Mouse (Mus musculus) gastrocnemius, postnatal 14 days (tissue): Measurements from ENCODE around the gene Slc10a4. TPM values are rescaled to one million over a fixed set of nuclear protein-coding genes. Genes with fewer than 3 reads are reported as not detected.
A peak's percentile ranks its signal among the peaks of the same experiment; 100 is the strongest.
"Not testable (repeated sequence)": the region's sequence is repeated elsewhere in the genome, so short reads cannot be mapped to it uniquely, and the experiment has no call there.

ENCODE experiments used
- DNase-seq: peaks from one replicate; pipeline ENCODE4 v3.0.0; 2021; ENCODE audit warnings: mixed read lengths
- intact Hi-C: fragments of 180-260 bp; cut with DNase I; formaldehyde crosslinking; loops from one replicate; pipeline ENCODE4 v1.15.1; 2025; ENCODE audit warnings: low total_unique reads
- long read RNA-seq, 2 experiments: library from polyadenylated mRNA; stranded (forward); transcript quantifications; one replicate each; pipeline ENCODE4 v2.0.0; 2021
- total RNA-seq, 2 experiments: library from RNA; stranded (reverse); gene quantifications; 2 replicates each; pipeline ENCODE4 v1.2.3; 2021

The Slc10a4 gene
- total RNA-seq: not detected
- long read RNA-seq, experiment 1: 0 reads
- long read RNA-seq, experiment 2: 0 reads

DNA sequence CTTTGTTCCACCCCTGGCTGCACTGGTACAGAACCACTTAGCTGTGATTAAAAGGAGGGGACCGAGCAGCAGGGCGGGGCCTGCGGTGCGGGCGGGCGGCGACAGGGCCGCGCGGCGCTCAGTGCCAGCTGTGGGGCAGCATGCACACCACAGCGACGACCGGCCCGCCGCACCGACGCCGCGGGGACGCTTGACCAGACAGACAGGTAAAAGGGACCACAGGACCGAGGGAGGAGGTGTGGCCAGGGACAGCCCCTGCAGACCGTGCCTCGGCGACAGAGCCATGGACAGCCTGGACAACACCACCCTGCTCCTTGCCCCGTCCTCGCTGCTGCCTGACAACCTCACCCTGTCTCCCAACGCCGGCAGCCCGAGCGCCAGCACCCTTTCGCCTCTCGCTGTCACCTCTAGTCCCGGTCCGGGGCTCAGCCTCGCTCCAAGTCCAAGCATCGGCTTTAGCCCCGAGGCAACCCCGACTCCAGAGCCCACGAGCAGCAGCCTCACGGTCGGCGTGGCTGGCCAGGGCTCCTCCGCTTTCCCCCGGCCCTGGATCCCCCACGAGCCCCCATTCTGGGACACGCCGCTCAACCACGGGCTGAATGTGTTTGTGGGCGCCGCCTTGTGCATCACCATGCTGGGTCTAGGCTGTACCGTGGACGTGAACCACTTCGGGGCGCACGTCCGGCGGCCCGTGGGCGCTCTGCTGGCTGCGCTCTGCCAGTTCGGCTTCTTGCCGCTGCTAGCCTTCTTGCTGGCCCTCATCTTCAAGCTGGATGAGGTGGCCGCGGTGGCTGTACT, at the start of gene Slc10a4:
Gene Slc10a4 (plus strand): TSS at position 100 of the 798 bp plus-strand sequence.
- intact Hi-C loops: no loop called here
- DNase-seq: peak; percentile 16

DNA sequence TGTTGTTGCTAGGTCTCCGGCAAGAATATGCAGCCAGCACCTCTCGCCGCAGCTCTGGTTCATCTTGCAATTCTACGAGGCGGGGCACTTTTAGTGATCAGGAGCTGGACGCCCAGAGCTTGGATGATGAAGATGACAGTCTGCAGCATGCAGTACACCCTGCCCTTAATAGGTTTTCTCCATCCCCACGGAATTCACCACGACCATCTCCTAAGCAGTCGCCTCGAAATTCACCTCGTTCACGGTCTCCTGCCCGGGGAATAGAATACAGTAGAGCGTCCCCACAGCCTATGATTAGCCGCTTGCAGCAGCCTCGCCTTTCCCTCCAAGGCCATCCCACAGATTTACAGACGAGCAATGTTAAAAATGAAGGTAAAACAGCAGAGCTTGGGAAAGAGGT, 49.4 kb upstream of the Slc10a4 start:
- intact Hi-C loops: loop anchor here (5.0 kb wide), 1 partner anchor 60 kb away; no protein-coding TSS in a partner anchor
- DNase-seq: no peak

DNA sequence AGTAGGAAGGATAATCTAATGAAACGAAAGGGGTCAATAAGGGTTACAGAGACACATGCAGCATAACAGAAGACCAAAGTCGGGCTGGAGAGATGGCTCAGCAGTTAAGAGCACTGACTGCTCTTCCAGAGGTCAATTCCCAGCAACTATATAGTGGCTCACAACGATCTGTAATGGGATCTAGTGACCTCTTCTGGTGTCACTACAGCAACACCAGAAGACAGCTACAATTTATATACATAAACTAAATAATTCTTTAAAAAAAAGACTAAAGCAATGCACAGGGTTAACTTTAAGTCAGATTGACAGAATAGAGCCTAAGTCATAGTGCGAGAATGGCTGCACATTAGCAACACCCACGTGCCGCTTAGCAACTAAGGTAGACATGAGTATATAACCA, 46.6 kb upstream of the Slc10a4 start:
- intact Hi-C loops: no loop called here
- DNase-seq: no peak

- no peak for DNase-seq
- intact Hi-C loops: no loop called here
These were observed 41.0 kb upstream of the Slc10a4 start for GRCm38 (mm10) chr5:72965706-72966105.

DNA sequence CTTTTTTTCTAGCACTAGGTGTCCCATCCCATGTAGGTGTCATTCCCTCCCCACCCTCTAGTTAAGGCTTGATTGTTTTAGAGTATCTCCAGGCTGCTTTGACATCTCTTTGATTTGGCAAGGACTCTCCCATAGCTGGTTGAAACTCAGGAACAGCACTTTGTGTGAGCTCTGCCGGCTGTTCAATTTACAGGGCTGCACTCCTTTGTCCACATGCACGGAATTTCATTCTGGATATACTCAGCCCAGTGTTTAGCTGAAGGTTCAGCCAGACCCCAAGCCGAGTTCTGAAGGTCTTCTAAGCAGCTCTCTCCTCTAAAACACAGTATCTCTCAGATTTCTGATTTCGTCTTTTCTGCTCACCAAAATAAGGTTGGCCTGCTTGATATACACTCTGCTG, 34.2 kb upstream of the Slc10a4 start:
- intact Hi-C loops: loop anchor here (10.0 kb wide), 1 partner anchor 62 kb away; no protein-coding TSS in a partner anchor

DNA sequence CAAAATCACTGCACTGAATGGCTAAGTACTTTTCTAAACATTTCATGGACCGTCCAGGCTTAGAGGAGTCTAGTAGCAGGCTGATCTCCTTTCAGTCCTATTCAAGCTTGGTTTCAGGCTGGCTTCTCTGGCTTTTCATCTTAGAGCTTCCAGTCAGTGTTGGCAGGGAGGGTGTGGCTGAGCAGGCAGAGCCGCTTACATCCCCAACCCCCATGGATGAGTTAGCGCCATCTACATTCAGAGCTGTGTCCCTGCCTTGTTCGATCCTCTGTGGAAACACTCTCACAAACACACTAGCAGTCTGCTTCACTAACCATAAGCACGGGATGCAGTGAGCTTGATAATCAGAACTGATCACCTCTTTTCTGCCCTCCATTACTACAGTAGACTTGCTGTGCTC, 33.7 kb upstream of the Slc10a4 start:
- no peak for DNase-seq
- intact Hi-C loops: loop anchor here (10.0 kb wide), 1 partner anchor 62 kb away; no protein-coding TSS in a partner anchor

More for the DNA sequence above, 34.2 kb upstream of the Slc10a4 start:
- DNase-seq: no peak

DNA sequence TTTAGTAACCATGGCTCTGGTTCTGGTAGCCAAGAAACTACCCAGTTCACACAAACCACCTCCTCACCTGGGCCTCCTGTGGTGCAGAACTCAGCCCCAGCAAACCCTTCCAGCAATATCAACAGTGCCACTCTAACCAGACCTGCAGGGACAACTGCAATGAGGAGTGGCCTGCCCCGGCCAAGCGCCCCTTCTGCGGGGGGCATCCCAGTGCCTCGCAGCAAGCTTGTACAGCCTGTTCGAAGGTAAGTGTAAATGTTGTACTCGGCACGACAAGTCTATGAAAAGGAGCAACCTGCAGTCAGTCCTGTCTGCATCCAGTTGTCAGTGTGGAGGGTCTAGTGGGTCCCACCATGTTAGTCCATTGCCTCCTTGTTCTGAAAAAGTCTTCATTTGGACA, 32.1 kb upstream of the Slc10a4 start, which contains the start of gene Gm10135:
Gene Gm10135 (minus strand): TSS at position 101 of the 400 bp plus-strand sequence.
- intact Hi-C loops: loop anchor here (10.0 kb wide), 1 partner anchor 60 kb away; no protein-coding TSS in a partner anchor
- DNase-seq: no peak

DNA sequence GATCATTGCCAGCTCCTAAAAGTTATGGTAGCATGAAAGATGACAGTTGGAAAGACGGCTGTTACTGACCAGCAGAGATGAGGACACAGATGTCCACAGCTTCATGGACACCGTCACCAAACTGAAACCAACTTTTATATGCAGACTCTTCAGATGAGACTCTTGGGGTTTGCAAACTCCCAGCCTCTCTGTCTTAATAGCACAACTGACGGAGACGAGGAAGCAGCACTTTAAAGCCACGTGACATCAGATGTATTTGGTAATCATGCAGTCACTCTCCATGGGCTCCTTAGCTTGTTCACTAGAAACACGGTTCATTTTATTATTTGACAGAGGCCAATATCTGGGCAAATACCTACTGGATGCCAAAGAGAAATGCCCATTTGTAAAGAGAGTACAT, 30.7 kb upstream of the Slc10a4 start:
- intact Hi-C loops: loop anchor here (10.0 kb wide), 1 partner anchor 59 kb away; no protein-coding TSS in a partner anchor
- DNase-seq: no peak

DNA sequence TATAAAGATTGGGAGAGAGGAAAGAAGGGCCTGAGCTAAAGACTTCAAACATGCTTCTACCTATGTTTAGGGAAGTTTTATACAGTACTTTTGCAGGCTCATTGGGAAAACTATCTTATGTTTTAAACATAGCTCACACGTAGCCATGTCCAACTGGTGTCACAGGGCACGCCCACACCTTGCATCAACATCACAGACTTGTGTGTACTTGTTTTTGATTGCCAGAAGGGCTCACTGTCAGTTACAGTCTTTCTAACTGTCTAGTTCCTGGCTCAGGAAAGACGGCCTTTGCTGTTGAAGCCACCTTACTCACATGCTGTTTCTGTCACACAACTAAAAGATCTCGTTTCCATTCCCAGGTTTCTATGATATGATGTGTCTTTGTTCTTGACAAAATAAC, 30.1 kb upstream of the Slc10a4 start:
- DNase-seq: no peak
- intact Hi-C loops: loop anchor here (10.0 kb wide), 1 partner anchor 58 kb away; no protein-coding TSS in a partner anchor

DNA sequence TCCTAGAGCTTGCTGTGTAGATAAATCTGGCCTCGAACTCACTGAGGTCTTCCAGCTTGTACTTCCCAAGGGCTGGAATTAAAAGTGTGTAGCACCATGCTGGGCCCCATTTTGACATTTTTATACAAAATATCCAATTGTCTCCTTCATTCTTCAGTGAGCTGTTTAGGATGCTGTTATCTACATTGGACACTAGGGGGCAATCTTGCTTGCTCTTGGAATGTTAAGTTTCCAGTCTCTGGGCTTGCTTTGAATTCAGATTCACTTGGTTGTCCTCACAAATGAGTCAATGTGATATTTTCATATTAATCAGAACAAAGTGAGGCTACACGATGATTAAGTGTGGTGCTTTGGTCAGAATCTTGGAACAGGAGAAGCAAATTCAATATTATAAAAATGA, 22.6 kb upstream of the Slc10a4 start:
- intact Hi-C loops: no loop called here
- no peak for DNase-seq

GRCm38 (mm10) chr5:72987786-72988185, 18.9 kb upstream of the Slc10a4 start:
- intact Hi-C loops: loop anchor here (5.0 kb wide), 2 partner anchors 80 to 395 kb away; no protein-coding TSS in a partner anchor

GRCm38 (mm10) chr5:72989756-72990155, 16.9 kb upstream of the Slc10a4 start:
- no peak for DNase-seq
- intact Hi-C loops: loop anchor here (5.0 kb wide), 2 partner anchors 78 to 393 kb away; no protein-coding TSS in a partner anchor

More at GRCm38 (mm10) chr5:72987786-72988185, 18.9 kb upstream of the Slc10a4 start:
- DNase-seq: no peak

- DNase-seq: no peak
- intact Hi-C loops: no loop called here
These were observed 14.2 kb upstream of the Slc10a4 start for GRCm38 (mm10) chr5:72992474-72992873.

DNA sequence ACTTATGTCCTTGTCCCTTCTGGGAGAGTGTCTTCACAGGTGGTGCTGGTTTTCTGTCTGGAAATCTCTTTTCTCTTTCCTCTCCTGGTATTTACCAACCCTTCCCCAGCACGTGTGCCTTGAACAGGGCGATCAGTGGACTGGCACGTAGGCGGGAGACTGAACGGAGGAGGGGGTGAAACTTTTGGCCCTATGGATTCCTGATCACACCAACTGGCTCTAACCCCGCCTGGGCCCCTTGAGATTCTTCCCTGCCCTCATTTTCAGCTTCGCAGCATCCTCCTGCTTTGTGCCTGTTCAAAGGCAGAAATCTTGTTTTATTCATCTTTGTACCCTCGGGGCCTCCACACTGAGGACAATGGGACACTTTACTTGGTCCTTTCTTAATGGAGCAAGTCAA, 12.3 kb upstream of the Slc10a4 start:
- intact Hi-C loops: no loop called here
- DNase-seq: no peak

- intact Hi-C loops: no loop called here
- DNase-seq: no peak
These were observed 11.8 kb upstream of the Slc10a4 start for GRCm38 (mm10) chr5:72994928-72995327.

DNA sequence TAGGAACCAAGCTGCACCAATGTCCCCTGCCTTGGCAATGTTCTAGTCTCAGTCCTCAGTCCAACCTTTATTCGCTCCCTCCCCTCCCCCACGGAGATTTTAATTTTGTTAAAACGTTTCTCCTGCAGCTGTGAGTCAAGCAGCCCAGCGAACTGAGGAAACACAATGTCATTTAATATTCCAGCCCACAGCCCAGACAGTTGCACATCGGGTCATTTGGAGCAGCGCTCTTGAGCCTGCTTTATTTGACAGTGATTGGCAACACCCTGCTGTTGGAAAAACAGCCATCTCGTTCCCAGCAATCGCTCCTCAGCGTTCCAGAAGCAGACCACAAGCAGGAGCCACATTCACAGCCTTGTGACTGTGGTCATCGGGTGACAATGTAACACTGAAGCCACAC, 11.3 kb upstream of the Slc10a4 start:
- DNase-seq: no peak
- intact Hi-C loops: no loop called here

DNA sequence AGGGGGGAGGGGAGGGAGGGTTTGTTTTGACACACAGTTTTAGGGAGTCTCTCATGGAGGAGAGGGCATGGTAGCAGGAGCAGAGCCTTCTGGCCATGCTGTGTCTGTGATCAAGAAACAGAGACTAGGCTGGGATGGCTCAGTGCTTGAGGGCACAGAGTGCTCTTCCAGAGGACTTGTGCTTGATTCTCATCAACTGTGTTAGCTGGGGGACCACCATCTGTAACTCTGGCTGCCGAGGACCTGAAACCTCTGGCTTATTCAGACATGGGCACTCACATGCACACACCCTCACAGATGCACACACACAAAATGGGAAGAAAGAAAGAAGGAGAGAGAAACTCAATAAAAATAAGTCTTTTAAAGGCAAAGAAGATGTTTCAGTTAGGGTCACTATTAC, 8.1 kb upstream of the Slc10a4 start:
- intact Hi-C loops: not testable (repeated sequence)

GRCm38 (mm10) chr5:73004046-73004445, 2.6 kb upstream of the Slc10a4 start:
- intact Hi-C loops: no loop called here
- no peak for DNase-seq

More for the DNA sequence above, 8.1 kb upstream of the Slc10a4 start:
- DNase-seq: not testable (repeated sequence)

DNA sequence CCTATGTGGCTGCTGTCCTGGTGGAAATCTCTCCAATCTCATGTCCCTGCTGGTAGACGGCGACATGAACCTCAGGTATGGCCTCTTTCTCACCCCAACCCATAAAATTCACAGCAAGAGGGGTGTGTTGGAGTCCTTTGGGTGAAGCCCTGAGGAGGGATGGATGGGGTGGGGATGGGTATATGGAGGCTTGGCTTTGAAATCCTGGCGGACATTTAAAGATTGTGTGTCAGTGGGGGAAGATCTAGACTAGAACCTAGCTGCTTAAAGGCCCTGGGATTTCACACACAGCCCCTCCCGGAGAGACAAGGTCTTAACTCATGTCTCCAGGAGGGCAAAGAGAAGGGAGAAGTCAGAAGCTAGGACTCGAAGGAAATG, 888 bp downstream of the Slc10a4 start:
- intact Hi-C loops: no loop called here
- DNase-seq: no peak

GRCm38 (mm10) chr5:73008230-73008629, 1.5 kb downstream of the Slc10a4 start:
- DNase-seq, intact Hi-C loops: not testable (repeated sequence)

GRCm38 (mm10) chr5:73011806-73012205, 5.1 kb downstream of the Slc10a4 start:
- DNase-seq, intact Hi-C loops: not testable (repeated sequence)
